Mouse (Mus musculus): ENCODE data around the gene Mia3.
"Not testable (repeated sequence)": the region's sequence is repeated elsewhere in the genome, so short reads cannot be mapped to it uniquely, and the experiment has no call there.

GRCm38 (mm10) chr1:183342902-183343301 is 26.5 kb downstream of the Mia3 start:
- not testable (repeated sequence) for TF ChIP-seq CTCF (IDR thresholded peaks at IDR 0.05; ENCODE audit: insufficient read depth, low read length); POLR2A (IDR thresholded peaks at IDR 0.05; ENCODE audit: borderline replicate concordance, extremely low read depth, low read depth, low read length)
